Mouse (Mus musculus) thymus, adult 2 months (tissue): ENCODE measurements at regions not wholly inside any gene's neighbourhood (a gene's known extent, or its start where the extent isn't known, plus 50 kb on each side); places are given as distances from the start of the nearest gene placed in this dataset.

Experiments
- CTCF ChIP-seq: fragments of 200-500 bp; IDR thresholded peaks from 2 replicates; pipeline ENCODE4 v1.5.1; 2012; ENCODE audit warnings: mild to moderate bottlenecking, control low read depth, low read length, moderate library complexity, borderline replicate concordance; ENCODE audit not compliant: control insufficient read depth, poor library complexity, insufficient read depth; ENCODE audit errors: extremely low read depth
- POLR2A ChIP-seq: fragments of 200-500 bp; IDR thresholded peaks from 2 replicates; pipeline ENCODE4 v1.6.1; 2012; ENCODE audit warnings: mild to moderate bottlenecking, low read length, control low read depth, moderate library complexity; ENCODE audit not compliant: control insufficient read depth, poor library complexity, insufficient read depth; ENCODE audit errors: extremely low read depth

DNA sequence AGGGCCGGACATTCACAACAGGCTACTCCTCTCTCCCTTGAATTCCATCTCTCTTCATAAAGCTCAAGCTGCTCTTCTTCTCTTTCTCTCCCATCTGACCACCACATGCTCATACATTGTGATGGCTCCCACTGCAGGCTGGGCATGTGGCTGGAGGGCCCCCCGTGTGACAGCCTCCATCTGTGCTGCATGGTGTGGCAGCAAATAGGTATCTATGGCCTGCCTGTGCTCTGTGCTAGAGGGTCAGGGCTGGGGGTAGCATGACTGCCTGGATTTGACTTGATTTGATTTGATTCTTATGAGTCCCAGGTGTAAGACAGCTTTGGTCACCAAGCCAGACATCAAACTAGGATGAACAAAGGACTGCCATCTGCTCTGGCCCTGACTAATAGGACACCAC is 57.0 kb upstream of the Spred1 start:
- TF ChIP-seq CTCF = no peak
- no peak for TF ChIP-seq POLR2A
